Mouse (Mus musculus): ENCODE data around the gene Eif1. TPM values are rescaled to one million over a fixed set of nuclear protein-coding genes. Genes with fewer than 3 reads are reported as not detected.
A peak's percentile ranks its signal among the peaks of the same experiment; 100 is the strongest.

Gene Eif1
- total and polyA plus RNA-seq, 2 experiments from 2014 or later, result 76.5 to 1,318 TPM

- H3K9ac ChIP-seq (replicated peaks; ENCODE audit: low read length), result no peak overlapping the region
- peak; percentile 72 for ATAC-seq
These were observed 37.8 kb upstream of the Eif1 start for GRCm38 (mm10) chr11:100281596-100282544.

GRCm38 (mm10) chr11:100282549-100282948, 37.1 kb upstream of the Eif1 start:
- no peak overlapping the region for H3K4me3 ChIP-seq (ENCODE audit: low read length)
- TF ChIP-seq CTCF (IDR thresholded peaks at IDR 0.05; ENCODE audit: low read depth), result peak; percentile 89
- H3K4me1 ChIP-seq (ENCODE audit: insufficient read depth, low read length), result no peaks in the 10 kb centered on the region
- 0 out of 2 replicates have a peak, but pooled peaks have one; percentile 16 for ATAC-seq
- H3K9me3 ChIP-seq (ENCODE audit: low read length), result no peaks in the 10 kb centered on the region
- H3K9ac ChIP-seq (replicated peaks; ENCODE audit: low read length), result no peak overlapping the region
- whole genome bisulfite sequencing, result 26% methylated on average over 10 of the region's 10 CpGs
- H3K36me3 ChIP-seq (ENCODE audit: insufficient read depth, low read length), result no peaks in the 10 kb centered on the region
- no peak overlapping the region for H3K27ac ChIP-seq
- DNase-seq (ENCODE audit: low spot score), result peak; percentile 81
- no peaks in the 10 kb centered on the region for H3K27me3 ChIP-seq (ENCODE audit: insufficient read depth, low read length)
- no peak overlapping the region for H3K4me2 ChIP-seq (ENCODE audit: low read depth, low read length)

More at GRCm38 (mm10) chr11:100281596-100282544, 37.8 kb upstream of the Eif1 start:
- H3K9me3 ChIP-seq (ENCODE audit: low read length), result no peaks in the 10 kb centered on the region
- TF ChIP-seq CTCF (IDR thresholded peaks at IDR 0.05; ENCODE audit: low read depth), result peak; percentile 97
- no peaks in the 10 kb centered on the region for H3K4me1 ChIP-seq (ENCODE audit: insufficient read depth, low read length)
- 24% methylated on average over 11 of the region's 11 CpGs for WGBS
- no peak overlapping the region for H3K4me3 ChIP-seq (ENCODE audit: low read length)
- no peaks in the 10 kb centered on the region for H3K27me3 ChIP-seq (ENCODE audit: insufficient read depth, low read length)
- H3K4me2 ChIP-seq (ENCODE audit: low read depth, low read length), result no peak overlapping the region
- DNase-seq (ENCODE audit: low spot score), result peak; percentile 94
- H3K36me3 ChIP-seq (ENCODE audit: insufficient read depth, low read length), result no peaks in the 10 kb centered on the region
- H3K27ac ChIP-seq, result no peak overlapping the region

GRCm38 (mm10) chr11:100284988-100285387, 34.7 kb upstream of the Eif1 start:
- no peak overlapping the region for H3K9ac ChIP-seq (replicated peaks; ENCODE audit: low read length)
- no peak for ATAC-seq
- no peaks in the 10 kb centered on the region for H3K36me3 ChIP-seq (ENCODE audit: insufficient read depth, low read length)
- H3K9me3 ChIP-seq (ENCODE audit: low read length), result no peaks in the 10 kb centered on the region
- no peaks in the 10 kb centered on the region for H3K4me1 ChIP-seq (ENCODE audit: insufficient read depth, low read length)
- 88% methylated on average over 4 of the region's 4 CpGs for WGBS
- no peaks in the 10 kb centered on the region for H3K27me3 ChIP-seq (ENCODE audit: insufficient read depth, low read length)
- no peak overlapping the region for H3K27ac ChIP-seq
- DNase-seq (ENCODE audit: low spot score), result no peak
- no peak overlapping the region for H3K4me3 ChIP-seq (ENCODE audit: low read length)
- H3K4me2 ChIP-seq (ENCODE audit: low read depth, low read length), result no peak overlapping the region
- no peak for TF ChIP-seq CTCF (IDR thresholded peaks at IDR 0.05; ENCODE audit: low read depth)

- WGBS, result 24% methylated on average over 10 of the region's 10 CpGs
- no peaks in the 10 kb centered on the region for H3K4me1 ChIP-seq (ENCODE audit: insufficient read depth, low read length)
These were observed 32.7 kb upstream of the Eif1 start for GRCm38 (mm10) chr11:100287024-100287423.

GRCm38 (mm10) chr11:100288942-100289341, 30.7 kb upstream of the Eif1 start:
- H3K9me3 ChIP-seq (ENCODE audit: low read length), result no peaks in the 10 kb centered on the region
- H3K9ac ChIP-seq (replicated peaks; ENCODE audit: low read length), result no peak overlapping the region
- no peak for TF ChIP-seq CTCF (IDR thresholded peaks at IDR 0.05; ENCODE audit: low read depth)
- no peak for ATAC-seq
- H3K27ac ChIP-seq, result no peak overlapping the region
- WGBS, result 76% methylated on average over 6 of the region's 6 CpGs
- H3K4me3 ChIP-seq (ENCODE audit: low read length), result no peak overlapping the region
- H3K27me3 ChIP-seq (ENCODE audit: insufficient read depth, low read length), result no peaks in the 10 kb centered on the region
- no peak for DNase-seq (ENCODE audit: low spot score)
- H3K4me2 ChIP-seq (ENCODE audit: low read depth, low read length), result no peak overlapping the region
- H3K36me3 ChIP-seq (ENCODE audit: insufficient read depth, low read length), result no peaks in the 10 kb centered on the region
- no peaks in the 10 kb centered on the region for H3K4me1 ChIP-seq (ENCODE audit: insufficient read depth, low read length)

More at GRCm38 (mm10) chr11:100287024-100287423, 32.7 kb upstream of the Eif1 start:
- H3K4me2 ChIP-seq (ENCODE audit: low read depth, low read length), result no peak overlapping the region
- H3K9ac ChIP-seq (replicated peaks; ENCODE audit: low read length), result no peak overlapping the region
- ATAC-seq (no peak), DNase-seq (ENCODE audit: low spot score) (no peak)
- H3K27ac ChIP-seq, result no peak overlapping the region
- TF ChIP-seq CTCF (IDR thresholded peaks at IDR 0.05; ENCODE audit: low read depth), result no peak
- H3K36me3 ChIP-seq (ENCODE audit: insufficient read depth, low read length), result no peaks in the 10 kb centered on the region
- H3K9me3 ChIP-seq (ENCODE audit: low read length), result no peaks in the 10 kb centered on the region
- no peaks in the 10 kb centered on the region for H3K27me3 ChIP-seq (ENCODE audit: insufficient read depth, low read length)
- H3K4me3 ChIP-seq (ENCODE audit: low read length), result no peak overlapping the region

GRCm38 (mm10) chr11:100290235-100290634, 29.4 kb upstream of the Eif1 start:
- ATAC-seq, result no peak
- Histone ChIP-seq H3K9ac (replicated peaks; ENCODE audit: low read length) (no peak overlapping the region), H3K27me3 (ENCODE audit: insufficient read depth, low read length) (no peaks in the 10 kb centered on the region)

GRCm38 (mm10) chr11:100292884-100293283, 26.8 kb upstream of the Eif1 start:
- no peaks in the 10 kb centered on the region for H3K27me3 ChIP-seq (ENCODE audit: insufficient read depth, low read length)
- no peak for ATAC-seq
- no peak overlapping the region for H3K9ac ChIP-seq (replicated peaks; ENCODE audit: low read length)
- no peak overlapping the region for H3K4me3 ChIP-seq (ENCODE audit: low read length)
- H3K27ac ChIP-seq, result no peak overlapping the region
- no peak overlapping the region for H3K4me2 ChIP-seq (ENCODE audit: low read depth, low read length)
- H3K4me1 ChIP-seq (ENCODE audit: insufficient read depth, low read length), result no peaks in the 10 kb centered on the region
- 44% methylated on average over 6 of the region's 6 CpGs for WGBS
- TF ChIP-seq CTCF (IDR thresholded peaks at IDR 0.05; ENCODE audit: low read depth), result no peak
- H3K36me3 ChIP-seq (ENCODE audit: insufficient read depth, low read length), result no peaks in the 10 kb centered on the region
- no peaks in the 10 kb centered on the region for H3K9me3 ChIP-seq (ENCODE audit: low read length)
- DNase-seq (ENCODE audit: low spot score), result no peak

More at GRCm38 (mm10) chr11:100290235-100290634, 29.4 kb upstream of the Eif1 start:
- no peak for DNase-seq (ENCODE audit: low spot score)
- WGBS, result 27% methylated on average over 5 of the region's 5 CpGs
- Histone ChIP-seq H3K4me3 (ENCODE audit: low read length) (no peak overlapping the region), H3K27ac (no peak overlapping the region), H3K9me3 (ENCODE audit: low read length) (no peaks in the 10 kb centered on the region), H3K4me2 (ENCODE audit: low read depth, low read length) (no peak overlapping the region), H3K4me1 (ENCODE audit: insufficient read depth, low read length) (no peaks in the 10 kb centered on the region), H3K36me3 (ENCODE audit: insufficient read depth, low read length) (no peaks in the 10 kb centered on the region)
- no peak for TF ChIP-seq CTCF (IDR thresholded peaks at IDR 0.05; ENCODE audit: low read depth)

All from hindbrain, postnatal 0 days (tissue).